Mouse (Mus musculus): Measurements from ENCODE around the gene Epb41l4b. TPM values are rescaled to one million over a fixed set of nuclear protein-coding genes. Genes with fewer than 3 reads are reported as not detected.
A peak's percentile ranks its signal among the peaks of the same experiment; 100 is the strongest.

The Epb41l4b gene
- polyA plus RNA-seq, 1 experiment from 2014 or later = 3.1 TPM

DNA sequence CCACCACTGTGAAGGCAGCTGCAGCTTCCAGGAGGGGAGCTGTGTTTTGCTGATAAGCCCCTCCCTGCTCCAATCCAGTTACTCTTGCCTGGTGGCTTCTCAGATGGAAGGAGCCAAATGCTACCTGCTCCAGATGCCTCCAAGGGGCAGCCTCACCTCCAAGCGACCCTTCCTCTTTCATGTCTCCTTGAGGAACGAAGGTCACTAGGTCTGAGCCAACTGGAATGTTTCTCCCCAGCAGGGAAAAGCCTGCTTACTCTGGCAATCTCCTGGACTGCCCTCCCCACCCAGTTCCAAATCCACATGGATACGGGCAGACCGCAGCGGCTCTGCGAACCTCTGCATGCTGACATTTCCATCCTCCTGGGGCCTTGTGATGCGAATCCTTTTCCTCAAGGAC is 69.4 kb downstream of the Epb41l4b start:
- no peak overlapping the region for H3K4me3 ChIP-seq
- peaks cover 13% of the 10 kb centered on the region for H3K4me1 ChIP-seq
- H3K9me3 ChIP-seq = no peaks in the 10 kb centered on the region
- H3K27ac ChIP-seq = peak overlapping the region; percentile 22; the same call in 1 of the 2 replicates
- H3K36me3 ChIP-seq = no peaks in the 10 kb centered on the region
- ATAC-seq (ENCODE audit: insufficient number of reproducible peaks, insufficient read depth, low FRiP score, low TSS enrichment, low read depth) = no peak
- H3K4me2 ChIP-seq = no peak overlapping the region
- WGBS = 69% methylated on average over 7 of the region's 7 CpGs
- H3K27me3 ChIP-seq = no peaks in the 10 kb centered on the region
- H3K9ac ChIP-seq = no peak overlapping the region

DNA sequence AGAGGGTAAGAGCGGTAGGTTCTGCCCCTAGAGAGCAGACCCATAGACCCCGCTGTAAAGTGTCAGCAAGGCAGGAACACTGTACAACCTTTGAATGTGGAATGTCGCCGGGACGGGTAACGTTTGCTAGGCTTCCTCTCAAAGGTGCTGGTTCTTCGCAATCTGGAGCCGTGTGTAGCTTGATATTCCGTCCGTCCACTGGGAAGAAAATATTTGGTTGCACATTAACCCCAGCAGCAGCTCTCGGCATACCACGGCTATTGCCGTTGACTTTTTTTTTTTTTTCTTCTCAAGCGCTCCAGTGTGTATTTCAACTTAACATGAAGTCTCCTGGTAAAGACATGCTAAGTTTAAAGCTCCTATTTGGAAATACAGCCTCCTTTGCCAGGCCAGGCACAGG is 70.1 kb downstream of the Epb41l4b start:
- WGBS = 83% methylated on average over 14 of the region's 14 CpGs
- no peak overlapping the region for H3K4me3 ChIP-seq
- H3K27ac ChIP-seq = no peak overlapping the region
- H3K4me1 ChIP-seq = peaks cover 20% of the 10 kb centered on the region
- no peak for ATAC-seq (ENCODE audit: insufficient number of reproducible peaks, insufficient read depth, low FRiP score, low TSS enrichment, low read depth)
- no peaks in the 10 kb centered on the region for H3K27me3 ChIP-seq
- no peaks in the 10 kb centered on the region for H3K9me3 ChIP-seq
- no peak overlapping the region for H3K4me2 ChIP-seq
- H3K36me3 ChIP-seq = no peaks in the 10 kb centered on the region
- no peak overlapping the region for H3K9ac ChIP-seq

DNA sequence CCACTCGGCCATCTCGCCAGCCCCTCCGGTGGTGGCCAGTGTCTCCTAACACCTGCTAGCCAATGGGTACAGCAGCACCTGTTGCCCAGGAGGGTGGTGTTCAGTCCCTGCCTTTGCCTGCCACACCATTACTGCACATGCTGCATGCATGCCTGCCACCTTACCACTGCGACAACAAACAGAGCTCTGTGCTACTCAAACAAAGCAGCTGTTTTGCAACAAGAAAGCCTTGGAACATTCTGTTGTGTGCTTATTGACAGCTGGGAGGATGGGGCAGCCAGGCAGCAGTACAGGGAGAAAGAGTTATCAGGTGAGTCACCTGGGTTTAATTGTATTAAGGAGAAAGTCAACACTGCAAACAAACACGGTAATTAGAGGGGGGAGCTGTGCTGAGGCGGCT is 72.6 kb downstream of the Epb41l4b start:
- H3K9me3 ChIP-seq = no peaks in the 10 kb centered on the region
- no peak overlapping the region for H3K4me2 ChIP-seq
- no peak overlapping the region for H3K9ac ChIP-seq
- ATAC-seq (ENCODE audit: insufficient number of reproducible peaks, insufficient read depth, low FRiP score, low TSS enrichment, low read depth) = no peak
- H3K27ac ChIP-seq = no peak overlapping the region
- WGBS = 57% methylated on average over 6 of the region's 6 CpGs
- H3K36me3 ChIP-seq = no peaks in the 10 kb centered on the region
- H3K27me3 ChIP-seq = no peaks in the 10 kb centered on the region
- H3K4me3 ChIP-seq = no peak overlapping the region
- H3K4me1 ChIP-seq = peaks cover 34% of the 10 kb centered on the region

DNA sequence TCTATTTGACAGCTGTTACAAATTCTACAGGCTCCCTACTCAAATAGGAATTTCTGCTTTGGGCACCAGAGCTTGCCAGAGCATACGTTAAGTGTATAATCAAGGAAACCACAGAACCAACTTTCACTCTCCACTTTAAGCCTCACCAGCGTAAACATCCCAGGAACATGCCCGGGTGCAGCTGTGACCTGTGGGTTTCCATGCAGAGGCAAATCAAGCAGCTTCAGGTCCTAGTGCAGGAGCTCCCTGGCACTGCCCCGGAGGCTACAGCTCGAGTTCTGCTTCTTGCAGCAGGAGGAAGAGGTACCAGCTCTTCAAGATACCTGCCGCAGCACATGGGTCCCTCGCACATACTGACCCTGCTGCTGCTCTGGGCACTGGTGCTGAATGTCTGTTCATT is 74.8 kb downstream of the Epb41l4b start:
- WGBS = 21% methylated on average over 7 of the region's 7 CpGs
- no peak for ATAC-seq (ENCODE audit: insufficient number of reproducible peaks, insufficient read depth, low FRiP score, low TSS enrichment, low read depth)
- Histone ChIP-seq H3K36me3 (no peaks in the 10 kb centered on the region), H3K27ac (peak overlapping the region; percentile 14), H3K4me1 (peaks cover 45% of the 10 kb centered on the region), H3K27me3 (no peaks in the 10 kb centered on the region), H3K9me3 (no peaks in the 10 kb centered on the region), H3K4me2 (peak overlapping the region; percentile 34), H3K4me3 (no peak overlapping the region), H3K9ac (no peak overlapping the region)

DNA sequence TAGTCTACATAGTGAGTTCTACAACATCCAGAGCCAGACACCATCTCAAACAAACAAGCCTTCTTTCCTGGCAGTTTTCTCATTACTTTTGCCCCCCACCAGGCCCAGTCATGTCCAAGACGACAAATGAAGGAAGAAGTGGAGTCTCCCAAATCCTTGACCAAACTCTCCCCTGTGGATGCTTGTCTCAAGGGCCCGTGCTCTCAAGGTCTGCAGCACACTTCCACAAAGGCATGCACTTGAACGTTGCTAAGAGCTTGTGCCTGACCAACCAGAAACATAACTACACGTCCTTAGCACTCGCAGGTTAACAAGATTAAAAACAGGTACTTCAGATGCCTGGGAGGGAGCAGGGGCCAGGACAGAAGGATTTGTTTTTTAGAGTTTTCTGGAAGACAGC is 75.4 kb downstream of the Epb41l4b start:
- 29% methylated on average over 5 of the region's 5 CpGs for WGBS
- Histone ChIP-seq H3K36me3 (no peaks in the 10 kb centered on the region), H3K27ac (peak overlapping the region; percentile 58), H3K4me3 (no peak overlapping the region), H3K4me2 (peak overlapping the region; percentile 34), H3K9ac (no peak overlapping the region), H3K9me3 (no peaks in the 10 kb centered on the region), H3K27me3 (no peaks in the 10 kb centered on the region), H3K4me1 (peaks cover 45% of the 10 kb centered on the region)
- no peak for ATAC-seq (ENCODE audit: insufficient number of reproducible peaks, insufficient read depth, low FRiP score, low TSS enrichment, low read depth)

DNA sequence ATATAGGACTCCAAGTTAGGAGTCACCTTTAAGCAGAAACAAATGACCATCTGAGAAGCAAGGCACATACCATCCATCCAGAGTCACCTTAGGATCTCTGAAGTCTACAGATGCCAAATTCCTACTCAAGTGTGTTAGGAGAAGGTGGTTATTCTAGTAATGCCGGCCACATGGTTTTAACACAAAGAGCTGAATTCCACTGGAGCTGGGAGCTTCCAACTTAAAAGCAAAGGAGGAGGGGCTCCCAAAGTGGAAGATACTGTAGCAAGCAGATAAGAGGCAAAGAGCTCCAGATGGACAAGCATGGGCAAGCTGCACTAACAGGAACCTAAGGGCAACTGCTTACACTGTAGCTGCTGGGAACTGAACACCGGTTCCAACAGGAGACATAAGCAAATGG is 76.3 kb downstream of the Epb41l4b start:
- no peak overlapping the region for H3K4me3 ChIP-seq
- H3K27ac ChIP-seq = no peak overlapping the region
- no peak overlapping the region for H3K4me2 ChIP-seq
- 87% methylated on average over 2 of the region's 2 CpGs for WGBS
- H3K36me3 ChIP-seq = no peaks in the 10 kb centered on the region
- H3K27me3 ChIP-seq = no peaks in the 10 kb centered on the region
- peaks cover 45% of the 10 kb centered on the region for H3K4me1 ChIP-seq
- H3K9ac ChIP-seq = no peak overlapping the region
- no peaks in the 10 kb centered on the region for H3K9me3 ChIP-seq
- ATAC-seq (ENCODE audit: insufficient number of reproducible peaks, insufficient read depth, low FRiP score, low TSS enrichment, low read depth) = no peak

DNA sequence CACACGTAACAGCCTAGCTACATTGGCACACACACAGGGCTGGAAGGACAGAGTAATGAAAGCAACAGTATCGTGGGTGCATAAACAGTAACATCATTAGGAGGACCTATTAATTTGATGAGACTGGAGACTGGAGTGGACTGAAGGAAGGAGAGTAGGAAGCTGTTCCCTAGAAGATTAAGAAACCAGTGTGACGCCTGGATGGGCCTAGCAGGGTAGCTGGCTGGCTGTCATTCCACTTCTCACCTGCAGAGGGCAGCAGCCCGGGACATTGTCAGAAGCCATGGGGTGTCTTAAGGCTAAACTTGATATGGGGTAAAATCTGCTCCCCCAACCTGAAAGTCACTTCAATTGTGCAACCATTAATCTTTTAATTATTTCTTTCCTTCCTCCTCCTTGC is 78.0 kb downstream of the Epb41l4b start:
- Histone ChIP-seq H3K27ac (peak overlapping the region; percentile 28; the same call in 1 of the 2 replicates), H3K9me3 (no peaks in the 10 kb centered on the region), H3K4me1 (peaks cover 45% of the 10 kb centered on the region), H3K36me3 (no peaks in the 10 kb centered on the region), H3K9ac (no peak overlapping the region), H3K27me3 (no peaks in the 10 kb centered on the region), H3K4me2 (no peak overlapping the region), H3K4me3 (no peak overlapping the region)
- WGBS = 30% methylated on average over 4 of the region's 4 CpGs
- no peak; the same call in 1 of the 2 replicates for ATAC-seq (ENCODE audit: insufficient number of reproducible peaks, insufficient read depth, low FRiP score, low TSS enrichment, low read depth)

DNA sequence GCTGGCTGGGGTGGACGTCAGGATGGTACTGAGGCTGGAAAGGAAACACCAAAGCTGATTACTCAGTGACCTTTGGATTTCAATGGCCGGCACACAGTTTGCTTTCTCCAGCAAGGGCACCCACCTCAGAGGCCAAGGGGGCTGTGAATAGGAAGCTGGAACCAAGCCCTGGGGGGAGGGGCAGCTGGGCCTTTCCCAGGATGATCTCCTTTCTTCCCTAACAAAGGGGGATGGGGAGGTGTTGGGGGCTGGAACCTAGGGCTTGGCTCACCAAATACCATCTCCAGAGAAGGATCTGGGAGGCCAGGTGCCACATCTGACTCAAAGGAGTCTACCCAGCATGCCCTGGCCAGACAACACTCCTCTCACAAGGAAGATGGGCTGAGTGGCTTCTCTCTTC is 78.4 kb downstream of the Epb41l4b start:
- Histone ChIP-seq H3K4me3 (no peak overlapping the region), H3K9ac (no peak overlapping the region), H3K9me3 (no peaks in the 10 kb centered on the region), H3K27me3 (no peaks in the 10 kb centered on the region), H3K4me1 (peaks cover 45% of the 10 kb centered on the region), H3K27ac (peak overlapping the region; percentile 28; the same call in 1 of the 2 replicates), H3K36me3 (no peaks in the 10 kb centered on the region), H3K4me2 (no peak overlapping the region)
- WGBS = 15% methylated on average over 2 of the region's 2 CpGs
- ATAC-seq (ENCODE audit: insufficient number of reproducible peaks, insufficient read depth, low FRiP score, low TSS enrichment, low read depth) = no peak

DNA sequence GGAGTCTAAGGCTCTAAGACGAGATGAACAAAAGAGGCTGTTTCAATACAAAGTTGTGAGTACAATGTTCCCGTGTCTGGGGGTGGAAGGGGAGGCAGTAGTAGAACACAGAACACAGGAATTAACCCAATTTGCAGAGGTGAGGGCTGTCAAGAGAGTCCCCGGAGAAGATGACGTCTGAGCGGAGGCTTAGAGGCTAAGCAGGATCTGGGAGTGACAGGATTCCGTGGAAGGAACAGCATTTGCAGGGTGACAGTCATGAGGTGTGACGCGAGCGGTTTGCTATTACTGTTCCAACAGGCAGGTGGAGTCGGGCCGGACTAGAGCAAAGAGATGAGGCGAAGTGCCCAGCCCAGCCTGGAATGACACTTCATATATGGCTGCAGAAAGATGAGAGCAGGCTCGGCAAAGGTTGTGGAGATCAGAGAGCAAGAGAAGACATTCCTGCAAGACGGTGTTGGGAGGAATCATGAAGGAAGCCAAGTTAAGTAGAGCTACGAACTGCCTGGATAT is 82.9 kb downstream of the Epb41l4b start:
- Histone ChIP-seq H3K9ac (no peak overlapping the region), H3K36me3 (no peaks in the 10 kb centered on the region), H3K27ac (no peak overlapping the region), H3K27me3 (0 out of 2 replicates have a peak, but pooled peaks cover 3% of the 10 kb centered on the region), H3K4me1 (peaks cover 24% of the 10 kb centered on the region), H3K9me3 (no peaks in the 10 kb centered on the region), H3K4me2 (no peak overlapping the region), H3K4me3 (no peak overlapping the region)
- no peak for ATAC-seq (ENCODE audit: insufficient number of reproducible peaks, insufficient read depth, low FRiP score, low TSS enrichment, low read depth)
- 83% methylated on average over 15 of the region's 15 CpGs for WGBS

DNA sequence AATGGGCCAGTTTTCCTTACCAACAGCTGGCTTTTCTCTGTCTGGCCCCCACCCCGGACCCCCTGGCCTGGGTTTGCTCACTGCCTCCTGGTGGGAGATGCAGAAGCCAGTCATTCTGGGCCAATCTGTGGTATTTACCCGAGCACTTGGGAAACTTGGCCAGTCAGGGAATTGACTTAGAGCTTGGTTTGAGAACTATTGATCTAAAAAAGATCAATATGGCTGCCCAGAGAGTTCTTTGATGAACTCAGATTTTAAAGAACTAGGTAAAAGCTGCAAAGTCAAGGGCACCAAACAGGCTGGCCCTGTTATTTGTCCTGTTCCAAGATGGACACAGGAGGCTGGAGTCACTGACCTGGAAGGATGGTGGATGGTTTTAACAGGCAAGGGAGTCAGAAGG is 84.6 kb downstream of the Epb41l4b start:
- Histone ChIP-seq H3K4me3 (no peak overlapping the region), H3K27ac (no peak overlapping the region), H3K27me3 (0 out of 2 replicates have a peak, but pooled peaks cover 7% of the 10 kb centered on the region), H3K9me3 (no peaks in the 10 kb centered on the region), H3K9ac (no peak overlapping the region), H3K36me3 (no peaks in the 10 kb centered on the region), H3K4me1 (peaks cover 10% of the 10 kb centered on the region), H3K4me2 (no peak overlapping the region)
- ATAC-seq (ENCODE audit: insufficient number of reproducible peaks, insufficient read depth, low FRiP score, low TSS enrichment, low read depth) = no peak
- 84% methylated on average over 2 of the region's 2 CpGs for WGBS

DNA sequence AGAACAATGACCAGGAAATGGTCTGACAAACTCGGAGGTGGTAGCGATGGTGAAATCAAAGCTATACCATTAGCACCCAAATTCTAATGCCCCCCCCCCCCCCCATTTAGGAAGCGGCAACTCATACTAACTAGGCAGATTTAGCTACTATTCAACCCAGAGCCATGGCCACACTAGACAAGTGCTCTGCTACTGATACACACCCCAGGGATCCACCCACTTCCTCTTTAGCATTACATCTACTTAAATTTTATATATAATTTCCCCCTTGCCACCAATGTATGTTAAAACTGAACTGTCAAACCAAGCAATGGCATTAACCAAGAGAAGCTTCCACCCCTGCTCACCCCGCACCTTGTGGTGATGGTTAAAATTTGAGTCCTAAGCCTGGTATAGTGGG is 85.6 kb downstream of the Epb41l4b start:
- no peak overlapping the region for H3K27ac ChIP-seq
- no peak for ATAC-seq (ENCODE audit: insufficient number of reproducible peaks, insufficient read depth, low FRiP score, low TSS enrichment, low read depth)
- WGBS = 91% methylated on average over 4 of the region's 4 CpGs
- no peaks in the 10 kb centered on the region for H3K9me3 ChIP-seq
- H3K4me3 ChIP-seq = no peak overlapping the region
- H3K4me2 ChIP-seq = no peak overlapping the region
- H3K9ac ChIP-seq = no peak overlapping the region
- H3K4me1 ChIP-seq = peaks cover 8% of the 10 kb centered on the region
- H3K27me3 ChIP-seq = 0 out of 2 replicates have a peak, but pooled peaks cover 7% of the 10 kb centered on the region
- no peaks in the 10 kb centered on the region for H3K36me3 ChIP-seq

DNA sequence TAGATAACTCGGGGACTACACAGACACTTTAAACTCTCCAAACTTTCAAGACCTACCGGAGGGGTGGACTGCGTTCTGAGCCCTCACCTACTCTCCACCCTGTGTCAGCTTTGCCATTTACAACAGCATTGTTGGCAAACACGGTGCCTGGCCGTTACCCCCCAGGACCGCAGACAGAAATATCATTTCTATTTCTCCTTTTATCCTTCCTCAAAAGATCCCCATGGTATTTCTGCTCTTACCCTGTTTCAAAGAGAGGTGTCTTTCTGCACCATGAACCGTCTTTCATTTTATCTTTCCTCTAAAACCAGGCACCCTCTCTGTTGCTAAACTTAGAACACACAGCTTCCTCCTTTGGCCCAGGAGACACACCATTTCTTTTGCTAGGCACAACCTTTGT is 87.6 kb downstream of the Epb41l4b start:
- Histone ChIP-seq H3K27ac (no peak overlapping the region), H3K4me3 (no peak overlapping the region), H3K27me3 (0 out of 2 replicates have a peak, but pooled peaks cover 7% of the 10 kb centered on the region), H3K9ac (no peak overlapping the region), H3K36me3 (no peaks in the 10 kb centered on the region), H3K9me3 (no peaks in the 10 kb centered on the region), H3K4me2 (no peak overlapping the region), H3K4me1 (peaks cover 8% of the 10 kb centered on the region)
- WGBS = 70% methylated on average over 7 of the region's 7 CpGs
- no peak for ATAC-seq (ENCODE audit: insufficient number of reproducible peaks, insufficient read depth, low FRiP score, low TSS enrichment, low read depth)

Data from embryonic facial prominence, embryonic 13.5 days (tissue).